Mouse (Mus musculus): ENCODE data around the gene Clec4n. TPM values are rescaled to one million over a fixed set of nuclear protein-coding genes. Genes with fewer than 3 reads are reported as not detected.
"Not testable (repeated sequence)": the region's sequence is repeated elsewhere in the genome, so short reads cannot be mapped to it uniquely, and the experiment has no call there.

Gene Clec4n
- total and polyA plus RNA-seq, 2 experiments from 2014 or later, result 0.38 to 1.2 TPM

GRCm38 (mm10) chr6:123289753-123290152, 60.1 kb downstream of the Clec4n start, which contains the start of gene Clec4e:
Clec4e (minus strand) TSS chr6:123289870.
- ATAC-seq (no peak), DNase-seq (no peak)
- H3K4me3 ChIP-seq (ENCODE audit: low read depth, low read length), result no peak within 1 kb of the TSS
- WGBS, result 83% methylated on average over 4 of the region's 4 CpGs
- no peaks in the 10 kb centered on the region for H3K36me3 ChIP-seq (ENCODE audit: insufficient read depth)
- no peak for TF ChIP-seq CTCF (IDR thresholded peaks at IDR 0.05; ENCODE audit: low read depth)
- no peaks in the 10 kb centered on the region for H3K27me3 ChIP-seq (ENCODE audit: insufficient read depth, low read length)
- no peak within 1 kb of the TSS for H3K27ac ChIP-seq (ENCODE audit: low read depth, low read length)
- H3K9me3 ChIP-seq (ENCODE audit: low read length), result no peaks in the 10 kb centered on the region
- no peak within 1 kb of the TSS for H3K9ac ChIP-seq
- no peak within 1 kb of the TSS for H3K4me2 ChIP-seq (ENCODE audit: low read depth)
- H3K4me1 ChIP-seq (ENCODE audit: insufficient read depth), result no peaks in the 10 kb centered on the region

GRCm38 (mm10) chr6:123292751-123293400, 63.2 kb downstream of the Clec4n start:
- no peak for TF ChIP-seq CTCF (IDR thresholded peaks at IDR 0.05; ENCODE audit: low read depth)
- Histone ChIP-seq H3K9me3 (ENCODE audit: low read length) (no peaks in the 10 kb centered on the region), H3K4me1 (ENCODE audit: insufficient read depth) (no peaks in the 10 kb centered on the region), H3K4me2 (ENCODE audit: low read depth) (no peak overlapping the region), H3K4me3 (ENCODE audit: low read depth, low read length) (no peak overlapping the region), H3K27ac (ENCODE audit: low read depth, low read length) (no peak overlapping the region), H3K9ac (no peak overlapping the region), H3K27me3 (ENCODE audit: insufficient read depth, low read length) (no peaks in the 10 kb centered on the region), H3K36me3 (ENCODE audit: insufficient read depth) (no peaks in the 10 kb centered on the region)
- ATAC-seq, result no peak
- no peak for DNase-seq
- WGBS, result 98% methylated on average over 1 of the region's 1 CpGs

- not testable (repeated sequence) for H3K9me3 ChIP-seq (ENCODE audit: low read length); H3K4me2 ChIP-seq (ENCODE audit: low read depth); H3K4me1 ChIP-seq (ENCODE audit: insufficient read depth); H3K36me3 ChIP-seq (ENCODE audit: insufficient read depth); H3K27ac ChIP-seq (ENCODE audit: low read depth, low read length); ATAC-seq; H3K4me3 ChIP-seq (ENCODE audit: low read depth, low read length); DNase-seq; H3K27me3 ChIP-seq (ENCODE audit: insufficient read depth, low read length); H3K9ac ChIP-seq
- 91% methylated on average over 11 of the region's 11 CpGs for WGBS
Observed at GRCm38 (mm10) chr6:123293509-123293908, 63.9 kb downstream of the Clec4n start.

Other genes starting within 250 kb of the Clec4n start
- 0.33 TPM in 1 of 2 replicates, not detected in the other for gene Clec4a4, start 239.5 kb upstream of the Clec4n start, total RNA-seq (2014; rRNA removed)
- gene Clec4a4, start 239.5 kb upstream of the Clec4n start, polyA plus RNA-seq (2015; fragmentation: Nextera tagmentation; extraction: Ambion mirVana), result not detected in 2 replicates
- gene Clec4b1, start 179.9 kb upstream of the Clec4n start, total RNA-seq (2014; rRNA removed), result not detected in 2 replicates
- not detected in 2 replicates for gene Clec4b1, start 179.9 kb upstream of the Clec4n start, polyA plus RNA-seq (2015; fragmentation: Nextera tagmentation; extraction: Ambion mirVana)
- gene Clec4a2, start 123.4 kb upstream of the Clec4n start, total RNA-seq (2014; rRNA removed), result 0.57 and 0.77 TPM in 2 replicates
- gene Clec4a2, start 123.4 kb upstream of the Clec4n start, polyA plus RNA-seq (2015; fragmentation: Nextera tagmentation; extraction: Ambion mirVana), result 1.2 and 1.3 TPM in 2 replicates
- gene Clec4b2, start 57.0 kb upstream of the Clec4n start, total RNA-seq (2014; rRNA removed), result not detected in 2 replicates
- not detected in 2 replicates for gene Clec4b2, start 57.0 kb upstream of the Clec4n start, polyA plus RNA-seq (2015; fragmentation: Nextera tagmentation; extraction: Ambion mirVana)
- gene Clec4d, start 32.3 kb downstream of the Clec4n start, total RNA-seq (2014; rRNA removed), result not detected in 2 replicates
- not detected in 2 replicates for gene Clec4d, start 32.3 kb downstream of the Clec4n start, polyA plus RNA-seq (2015; fragmentation: Nextera tagmentation; extraction: Ambion mirVana)
- not detected in 2 replicates for gene Clec4e, start 60.0 kb downstream of the Clec4n start, total RNA-seq (2014; rRNA removed)
- gene Clec4e, start 60.0 kb downstream of the Clec4n start, polyA plus RNA-seq (2015; fragmentation: Nextera tagmentation; extraction: Ambion mirVana), result not detected in 2 replicates
- gene Vmn2r19, start 78.5 kb downstream of the Clec4n start, total RNA-seq (2014; rRNA removed), result not detected in 2 replicates
- not detected in 2 replicates for gene Vmn2r19, start 78.5 kb downstream of the Clec4n start, polyA plus RNA-seq (2015; fragmentation: Nextera tagmentation; extraction: Ambion mirVana)
- gene Vmn2r20, start 188.3 kb downstream of the Clec4n start, total RNA-seq (2014; rRNA removed), result not detected in 2 replicates
- not detected in 2 replicates for gene Vmn2r20, start 188.3 kb downstream of the Clec4n start, polyA plus RNA-seq (2015; fragmentation: Nextera tagmentation; extraction: Ambion mirVana)